Mouse (Mus musculus) megakaryocyte, embryonic 14.5 days (primary cell): Measurements from ENCODE around the gene Tmem121b. TPM values are rescaled to one million over a fixed set of nuclear protein-coding genes. Genes with fewer than 3 reads are reported as not detected.

ENCODE experiments used
- H3K27me3 ChIP-seq: replicated peaks from 2 replicates; pipeline ENCODE3; 2012; ENCODE audit warnings: inconsistent platforms
- H3K36me3 ChIP-seq: replicated peaks from 2 replicates; pipeline ENCODE3; 2012; ENCODE audit warnings: low read length, inconsistent platforms, mixed read lengths
- H3K4me1 ChIP-seq: 2 replicates; pipeline ENCODE4 v1.6.1; 2012; ENCODE audit warnings: inconsistent platforms
- H3K4me3 ChIP-seq: replicated peaks from 2 replicates; pipeline ENCODE3; 2012; ENCODE audit warnings: moderate library complexity, mild to moderate bottlenecking, inconsistent platforms
- H3K9me3 ChIP-seq: 2 replicates; pipeline ENCODE4 v1.6.1; 2012; ENCODE audit warnings: inconsistent platforms
- FLI1 ChIP-seq: IDR thresholded peaks from 2 replicates; pipeline ENCODE4 v1.6.1; 2012; ENCODE audit warnings: low read length, inconsistent platforms, mixed read lengths
- GATA1 ChIP-seq: IDR thresholded peaks from 3 replicates; pipeline ENCODE4 v1.6.1; 2012; ENCODE audit warnings: mixed read lengths, low read length, inconsistent platforms, borderline replicate concordance
- polyA plus RNA-seq: library from polyadenylated mRNA; stranded (reverse); fragments of >175 nt; gene quantifications from 2 replicates; pipeline ENCODE4 v1.2.3, GENCODE M21; 2012; ENCODE audit warnings: low replicate concordance; ENCODE audit not compliant: insufficient read depth

The Tmem121b gene
- polyA plus RNA-seq, 1 experiment = not detected

- Histone ChIP-seq H3K9me3 (no peaks in the 10 kb centered on the region), H3K4me1 (peaks cover 93% of the 10 kb centered on the region), H3K27me3 (no peaks in the 10 kb centered on the region), H3K4me3 (no peak overlapping the region), H3K36me3 (peaks cover 14% of the 10 kb centered on the region)
- no peak for TF ChIP-seq GATA1
Observed at GRCm38 (mm10) chr6:120468259-120468658, 25.3 kb downstream of the Tmem121b start.

- TF ChIP-seq GATA1 (no peak), FLI1 (0 out of 2 replicates have a peak, but pooled peaks have one; percentile 44)
- Histone ChIP-seq H3K27me3 (no peaks in the 10 kb centered on the region), H3K4me3 (peak overlapping the region; percentile 86), H3K9me3 (no peaks in the 10 kb centered on the region), H3K4me1 (peaks cover 82% of the 10 kb centered on the region), H3K36me3 (peaks cover 2% of the 10 kb centered on the region)
Observed at GRCm38 (mm10) chr6:120466609-120467329, 26.8 kb downstream of the Tmem121b start.

GRCm38 (mm10) chr6:120465393-120465792, 28.2 kb downstream of the Tmem121b start:
- Histone ChIP-seq H3K9me3 (no peaks in the 10 kb centered on the region), H3K4me3 (peak overlapping the region; percentile 42), H3K27me3 (peaks cover 3% of the 10 kb centered on the region), H3K36me3 (peaks cover 2% of the 10 kb centered on the region), H3K4me1 (peaks cover 73% of the 10 kb centered on the region)
- TF ChIP-seq GATA1 = no peak
- no peak for TF ChIP-seq FLI1

- TF ChIP-seq FLI1 (no peak), GATA1 (no peak)
- Histone ChIP-seq H3K27me3 (peaks cover 3% of the 10 kb centered on the region), H3K36me3 (peaks cover 2% of the 10 kb centered on the region), H3K4me3 (peak overlapping the region; percentile 96), H3K9me3 (no peaks in the 10 kb centered on the region), H3K4me1 (peaks cover 64% of the 10 kb centered on the region)
Observed at GRCm38 (mm10) chr6:120464406-120464939, 29.1 kb downstream of the Tmem121b start.

- peaks cover 3% of the 10 kb centered on the region for H3K27me3 ChIP-seq
- no peak for TF ChIP-seq FLI1
- no peak for TF ChIP-seq GATA1
- no peaks in the 10 kb centered on the region for H3K9me3 ChIP-seq
- H3K4me3 ChIP-seq = peak overlapping the region; percentile 96
- H3K36me3 ChIP-seq = peaks cover 2% of the 10 kb centered on the region
- peaks cover 60% of the 10 kb centered on the region for H3K4me1 ChIP-seq
Observed at GRCm38 (mm10) chr6:120463884-120464283, 29.7 kb downstream of the Tmem121b start.

- H3K4me1 ChIP-seq = peaks cover 56% of the 10 kb centered on the region
- H3K27me3 ChIP-seq = peaks cover 3% of the 10 kb centered on the region
- no peaks in the 10 kb centered on the region for H3K9me3 ChIP-seq
- peak within 1 kb of the TSS; percentile 96 for H3K4me3 ChIP-seq
- TF ChIP-seq GATA1 = no peak
- TF ChIP-seq FLI1 = no peak
- peaks cover under 1% of the 10 kb centered on the region for H3K36me3 ChIP-seq
Observed at GRCm38 (mm10) chr6:120463086-120463871, 30.3 kb downstream of the Tmem121b start, which contains the start of gene Il17ra. TSS of gene Il17ra (plus strand) at chr6:120463247.

GRCm38 (mm10) chr6:120462251-120462650, 31.4 kb downstream of the Tmem121b start:
- no peak for TF ChIP-seq FLI1
- no peak for TF ChIP-seq GATA1
- Histone ChIP-seq H3K36me3 (no peaks in the 10 kb centered on the region), H3K4me3 (peak overlapping the region; percentile 38), H3K27me3 (peaks cover 3% of the 10 kb centered on the region), H3K4me1 (peaks cover 46% of the 10 kb centered on the region), H3K9me3 (no peaks in the 10 kb centered on the region)

GRCm38 (mm10) chr6:120461217-120461616, 32.4 kb downstream of the Tmem121b start:
- H3K27me3 ChIP-seq = peaks cover 3% of the 10 kb centered on the region
- no peaks in the 10 kb centered on the region for H3K36me3 ChIP-seq
- H3K9me3 ChIP-seq = no peaks in the 10 kb centered on the region
- H3K4me1 ChIP-seq = peaks cover 35% of the 10 kb centered on the region
- TF ChIP-seq FLI1 (no peak), GATA1 (no peak)
- no peak overlapping the region for H3K4me3 ChIP-seq

- no peak overlapping the region for H3K4me3 ChIP-seq
- peaks cover 37% of the 10 kb centered on the region for H3K4me1 ChIP-seq
- no peaks in the 10 kb centered on the region for H3K36me3 ChIP-seq
- TF ChIP-seq GATA1 (no peak), FLI1 (no peak)
- no peaks in the 10 kb centered on the region for H3K9me3 ChIP-seq
- peaks cover 3% of the 10 kb centered on the region for H3K27me3 ChIP-seq
Observed at GRCm38 (mm10) chr6:120457751-120458150, 35.9 kb downstream of the Tmem121b start.
